In genomic region chr2:146226484-146226883, GRCm38 (mm10) we compare ENCODE assay signal across 10 mouse cellular contexts. TPM values are rescaled to one million over a fixed set of nuclear protein-coding genes. Genes with fewer than 3 reads are reported as not detected.
DNase-seq lines count a peak whose midpoint lies in the region; ATAC-seq and TF ChIP-seq lines count a peak whose summit lies in the region.
"Had no signal": no experiment of that assay in that cellular context is flagged by ENCODE, and none has a peak within 500 bp of the region (broad histone marks: within the 10 kb centered on the region; RNA-seq: fewer than 3 reads in every experiment).

No protein-coding gene starts in this region.

- 6% methylated on average over 9 of the region's 9 CpGs for WGBS in liver, postnatal 0 days (ENCODE audit: insufficient replicate concordance)
- WGBS in stomach, postnatal 0 days = 6% methylated on average over 9 of the region's 9 CpGs

- H3K9me3 ChIP-seq in liver, postnatal 0 days (ENCODE audit: low read length) = no peaks in the 10 kb centered on the region
- H3K9me3 ChIP-seq in stomach, postnatal 0 days (ENCODE audit: control insufficient read depth, low read length) = no peaks in the 10 kb centered on the region
- H3K9me3 ChIP-seq: embryonic facial prominence, embryonic 15.5 days; neural tube, embryonic 12.5 days had no signal

- peak; percentile 39 to 58; a peak in 2 of 4 replicates for ATAC-seq in hematopoietic stem cell, adult 5-6 weeks (replicated peaks in 1 of 2; ENCODE audit: insufficient read depth in 1 of 2, low FRiP score in 2 of 2, low TSS enrichment in 1 of 2, low read depth in 1 of 2, poor library complexity in 2 of 2, severe bottlenecking in 2 of 2)
- ATAC-seq in liver, postnatal 0 days = no peak
- ATAC-seq in stomach, postnatal 0 days (ENCODE audit: low FRiP score, low TSS enrichment) = no peak

- peaks cover 19% of the 10 kb centered on the region for H3K4me1 ChIP-seq in liver, postnatal 0 days (ENCODE audit: insufficient read depth)
- H3K4me1 ChIP-seq in stomach, postnatal 0 days (replicated peaks; ENCODE audit: control insufficient read depth, insufficient read depth) = peaks cover 5% of the 10 kb centered on the region

- no peak overlapping the region for H3K4me3 ChIP-seq in liver, postnatal 0 days (ENCODE audit: low read depth, low read length)
- H3K4me3 ChIP-seq in stomach, postnatal 0 days (ENCODE audit: low read depth, low read length) = no peak overlapping the region
- H3K4me3 ChIP-seq: embryonic facial prominence, embryonic 15.5 days; neural tube, embryonic 12.5 days had no signal

- no peak overlapping the region for H3K9ac ChIP-seq in liver, postnatal 0 days (replicated peaks)
- no peak overlapping the region for H3K9ac ChIP-seq in stomach, postnatal 0 days (ENCODE audit: low read length)
- H3K9ac ChIP-seq: embryonic facial prominence, embryonic 15.5 days; neural tube, embryonic 12.5 days had no signal

- no peaks in the 10 kb centered on the region for H3K36me3 ChIP-seq in liver, postnatal 0 days (replicated peaks; ENCODE audit: insufficient read depth, low read length)
- no peaks in the 10 kb centered on the region for H3K36me3 ChIP-seq in stomach, postnatal 0 days (ENCODE audit: control insufficient read depth, insufficient read depth, low read length)
- H3K36me3 ChIP-seq: embryonic facial prominence, embryonic 15.5 days; neural tube, embryonic 12.5 days had no signal

- DNase-seq in gastrocnemius, postnatal 10 days = peak; percentile 20
- no peak for DNase-seq in gastrocnemius, adult 18-20 months (ENCODE audit: low spot score)
- DNase-seq in adrenal gland, adult 2 months = peak; percentile 74
- DNase-seq in liver, postnatal 0 days = peak; percentile 33
- peak; percentile 64 for DNase-seq in stomach, postnatal 0 days (ENCODE audit: low spot score)
- no peak for DNase-seq in right cerebral cortex, postnatal 25 days
- no peak for DNase-seq in spleen, postnatal 36 days (ENCODE audit: low spot score in 2 of 2)

- no peak for TF ChIP-seq EP300 in liver, postnatal 0 days (IDR thresholded peaks at IDR 0.05; ENCODE audit: low read depth)
- TF ChIP-seq EP300 in stomach, postnatal 0 days (optimal IDR thresholded peaks at IDR 0.05) = no peak

- peaks cover 61% of the 10 kb centered on the region for H3K27me3 ChIP-seq in liver, postnatal 0 days (ENCODE audit: insufficient read depth, low read length)
- H3K27me3 ChIP-seq in stomach, postnatal 0 days (ENCODE audit: control insufficient read depth, insufficient read depth, low read length) = peaks cover 21% of the 10 kb centered on the region

- H3K27ac ChIP-seq in liver, postnatal 0 days (ENCODE audit: low read depth) = no peak overlapping the region
- no peak overlapping the region for H3K27ac ChIP-seq in stomach, postnatal 0 days (replicated peaks)
- H3K27ac ChIP-seq: embryonic facial prominence, embryonic 15.5 days; neural tube, embryonic 12.5 days had no signal

- no peak for TF ChIP-seq CTCF in liver, postnatal 0 days (IDR thresholded peaks at IDR 0.05; ENCODE audit: low read depth)
- TF ChIP-seq CTCF in stomach, postnatal 0 days (IDR thresholded peaks at IDR 0.05; ENCODE audit: low read depth) = no peak

- no peak overlapping the region for H3K4me2 ChIP-seq in liver, postnatal 0 days (ENCODE audit: low read depth, low read length)
- no peak overlapping the region for H3K4me2 ChIP-seq in stomach, postnatal 0 days (replicated peaks; ENCODE audit: low read depth)
- H3K4me2 ChIP-seq: embryonic facial prominence, embryonic 15.5 days; neural tube, embryonic 12.5 days had no signal

RNA-seq across cellular contexts. Expression of gene Insm1, which starts 4.8 kb away (rescaled TPM):
- total RNA-seq in gastrocnemius, postnatal 10 days (2021) = not detected
- not detected for total RNA-seq in gastrocnemius, adult 18-20 months (2021)
- total RNA-seq in adrenal gland, adult 2 months (2021) = 1 to 10 TPM; 3.7 to 10.0 TPM
- polyA plus RNA-seq in adrenal gland, adult 2 months (2012; rRNA removed) = 11.8 and 23.1 TPM in 2 replicates
- 0.56 TPM in 1 of 2 replicates, not detected in the other for total RNA-seq in hematopoietic stem cell, adult 5-6 weeks (2017)
- not detected in 2 replicates for polyA plus RNA-seq in liver, postnatal 0 days (2015; fragmentation: Nextera tagmentation; extraction: Ambion mirVana)
- 0.29 and 0.44 TPM in 2 replicates for polyA plus RNA-seq in stomach, postnatal 0 days (2015; fragmentation: Nextera tagmentation; extraction: Ambion mirVana)

Comparison
In these comparisons a context has a peak if more than half of its experiments do, and no peak if none do; other contexts are left out.
1. DNase-seq: peak in gastrocnemius, postnatal 10 days (single experiment), adrenal gland, adult 2 months (single experiment), liver, postnatal 0 days (single experiment) and stomach, postnatal 0 days (single experiment); none in gastrocnemius, adult 18-20 months (single experiment), right cerebral cortex, postnatal 25 days (single experiment) and spleen, postnatal 36 days (0 of 2).
2. ATAC-seq: peak in hematopoietic stem cell, adult 5-6 weeks (2 of 2); none in liver, postnatal 0 days (single experiment) and stomach, postnatal 0 days (single experiment).